Mouse (Mus musculus) frontal cortex, adult 2 months (tissue): Measurements from ENCODE around the gene Toporsl. TPM values are rescaled to one million over a fixed set of nuclear protein-coding genes. Genes with fewer than 3 reads are reported as not detected.

Source experiments
- DNase-seq, 2 experiments: peaks; one replicate each; pipeline ENCODE4 v3.0.0; 2022; ENCODE audit warnings: low spot score in 1 of 2; ENCODE audit errors: extremely low spot score in 1 of 2
- polyA plus RNA-seq: library from polyadenylated mRNA; depleted of rRNA; stranded (reverse); fragments of >200 nt; gene quantifications from 2 replicates; pipeline ENCODE4 v1.2.3, GENCODE M21; 2012; rRNA removed

Toporsl gene
- not detected in 2 replicates for polyA plus RNA-seq

DNA sequence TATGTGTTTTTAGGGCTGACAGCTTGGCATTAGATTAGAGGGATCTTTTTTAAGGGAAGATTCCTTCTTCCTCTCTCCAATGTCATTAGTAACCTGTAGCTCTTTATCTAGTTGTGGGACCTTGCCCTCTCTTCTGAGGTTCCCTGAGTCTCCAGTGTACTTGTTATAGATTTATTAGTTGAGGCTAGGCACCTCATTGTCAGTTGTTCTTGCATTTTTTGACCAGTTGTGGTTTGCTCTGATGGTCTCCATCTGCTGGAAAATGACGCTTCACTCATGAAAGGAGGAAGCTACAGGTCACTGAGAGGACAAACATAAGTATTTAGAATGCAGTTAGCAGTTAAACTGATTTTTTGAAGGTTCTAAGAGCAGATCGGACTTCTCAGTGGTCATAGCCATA lies at the start of gene Toporsl:
Gene Toporsl (plus strand): TSS at position 348 of the 400 bp plus-strand sequence.
- DNase-seq, result no peak

DNA sequence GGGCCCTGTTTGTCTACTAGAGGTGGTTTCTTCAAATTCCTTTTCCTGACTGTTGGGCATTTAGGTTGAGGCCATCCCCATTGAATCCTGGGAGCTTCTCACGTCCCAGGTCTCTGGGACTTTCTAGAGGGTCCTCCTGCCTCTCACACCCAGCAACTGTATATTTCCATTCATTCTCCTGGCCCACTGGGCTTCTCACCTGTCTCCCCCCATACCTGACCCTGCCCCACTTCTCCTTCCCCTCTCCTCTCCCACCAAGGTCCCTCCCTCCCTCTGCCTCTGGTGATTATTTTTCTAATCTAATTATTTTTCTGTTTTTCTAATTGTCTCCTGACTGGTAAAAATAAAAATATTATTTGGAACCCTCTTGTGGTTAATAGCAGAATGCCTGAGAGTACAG lies 38.4 kb upstream of the Toporsl start:
- DNase-seq, result no peak

DNA sequence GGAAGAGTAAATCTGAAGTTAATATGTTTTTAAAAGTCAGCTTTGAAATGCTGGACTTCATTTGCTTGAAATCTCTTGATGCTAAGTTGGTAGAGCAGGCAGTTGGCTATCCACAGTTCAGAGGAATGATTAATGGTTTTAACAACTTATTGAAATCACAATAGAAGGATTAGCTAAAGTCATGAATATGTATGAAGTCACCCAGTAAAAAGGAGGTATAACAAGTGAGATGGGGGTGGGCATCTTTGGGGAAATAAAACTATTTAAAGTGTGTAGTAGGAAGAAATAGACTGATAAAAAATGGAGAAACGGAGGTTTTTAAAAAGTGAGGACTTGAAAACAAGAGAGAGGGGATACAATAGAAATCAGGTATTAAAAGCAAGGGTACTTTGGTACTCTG lies 38.0 kb upstream of the Toporsl start:
- no peak for DNase-seq

DNA sequence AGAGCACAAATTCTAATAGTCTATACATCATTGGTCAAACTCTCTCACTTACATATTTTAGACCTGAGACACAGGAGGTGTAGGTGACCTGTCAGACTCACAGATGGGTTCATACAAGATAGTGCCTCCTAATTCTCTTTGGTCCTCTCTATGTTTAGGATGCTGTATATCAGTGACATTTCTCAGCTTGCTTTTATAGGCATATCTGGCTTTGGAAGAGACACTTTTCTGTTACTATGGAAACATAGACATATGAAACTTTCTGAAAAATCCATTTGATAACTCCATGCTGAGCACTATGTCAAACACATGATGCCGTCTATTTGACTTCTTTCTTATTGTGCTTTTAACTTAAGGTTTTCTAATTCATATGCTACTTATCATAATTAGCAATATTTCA lies 32.2 kb upstream of the Toporsl start:
- no peak for DNase-seq

DNA sequence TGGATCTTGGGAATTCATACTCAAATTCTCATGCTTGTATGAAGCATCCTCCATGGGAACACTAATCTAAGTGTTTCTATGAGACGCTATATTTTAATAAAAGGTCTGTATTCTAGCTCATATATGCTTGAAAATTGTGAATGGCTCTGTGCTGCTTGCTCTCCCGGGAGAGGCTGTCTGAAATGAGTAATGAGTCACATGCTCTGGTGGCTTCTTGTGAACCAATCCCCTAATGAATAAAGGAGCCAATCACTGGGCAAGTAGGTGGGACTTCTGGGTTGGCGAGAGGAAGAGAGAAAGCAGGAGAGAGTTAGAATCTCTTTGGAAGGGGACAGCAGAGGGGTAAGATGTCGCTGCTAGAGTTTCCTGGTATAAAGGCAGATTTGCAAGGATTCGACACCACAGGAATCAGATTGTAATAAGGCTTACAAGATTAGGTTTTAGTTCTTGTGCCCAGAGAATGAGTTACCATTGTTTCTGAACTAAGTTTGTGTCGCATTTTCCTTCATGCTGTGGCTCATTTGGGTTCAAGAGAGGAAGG lies 9.8 kb upstream of the Toporsl start:
- DNase-seq, result no peak

DNA sequence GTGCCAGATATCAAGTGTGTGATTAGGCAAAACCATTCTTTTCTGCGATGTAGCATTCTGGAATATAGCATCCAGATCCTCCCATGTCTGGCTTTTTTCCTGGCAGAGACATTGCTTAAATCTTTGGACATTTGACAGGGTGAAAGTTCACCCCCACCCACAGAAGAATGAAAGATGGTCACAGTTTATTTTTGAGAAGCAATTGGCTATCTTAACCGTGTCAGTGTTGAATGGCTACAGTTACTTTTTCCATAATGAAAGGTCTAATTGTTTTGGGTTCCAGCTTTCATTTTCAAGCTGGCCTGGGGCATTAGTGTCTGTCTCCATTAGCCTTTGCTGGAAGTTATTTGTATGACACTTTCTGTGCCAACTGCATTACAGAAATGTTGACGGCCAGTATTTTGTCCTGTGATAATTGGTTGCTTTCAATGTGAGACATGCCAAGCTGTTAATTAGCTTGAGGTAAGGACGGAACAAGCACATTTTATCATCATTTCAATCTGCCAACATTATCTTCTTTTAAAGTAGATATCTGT lies 2.2 kb upstream of the Toporsl start:
- DNase-seq, result no peak

DNA sequence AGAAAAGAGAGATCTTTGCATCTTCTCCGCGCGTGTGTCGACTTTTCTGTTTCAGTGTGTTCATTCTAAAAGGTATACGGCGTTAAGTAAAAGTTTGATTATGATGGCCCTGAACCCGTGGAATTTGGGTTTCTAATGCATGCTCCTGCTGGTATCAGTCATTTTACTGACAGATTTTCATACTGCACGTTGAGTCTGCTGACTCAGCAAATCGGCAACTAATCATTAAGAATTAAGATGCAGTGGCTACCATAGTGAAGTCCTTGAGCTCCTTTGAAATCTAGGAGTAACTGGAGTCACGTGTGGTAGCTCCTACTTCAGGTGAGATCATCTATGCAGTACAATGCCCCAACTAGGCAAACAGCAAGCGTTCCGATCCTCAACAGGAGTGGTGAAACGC lies 1.4 kb upstream of the Toporsl start:
- DNase-seq, result no peak

DNA sequence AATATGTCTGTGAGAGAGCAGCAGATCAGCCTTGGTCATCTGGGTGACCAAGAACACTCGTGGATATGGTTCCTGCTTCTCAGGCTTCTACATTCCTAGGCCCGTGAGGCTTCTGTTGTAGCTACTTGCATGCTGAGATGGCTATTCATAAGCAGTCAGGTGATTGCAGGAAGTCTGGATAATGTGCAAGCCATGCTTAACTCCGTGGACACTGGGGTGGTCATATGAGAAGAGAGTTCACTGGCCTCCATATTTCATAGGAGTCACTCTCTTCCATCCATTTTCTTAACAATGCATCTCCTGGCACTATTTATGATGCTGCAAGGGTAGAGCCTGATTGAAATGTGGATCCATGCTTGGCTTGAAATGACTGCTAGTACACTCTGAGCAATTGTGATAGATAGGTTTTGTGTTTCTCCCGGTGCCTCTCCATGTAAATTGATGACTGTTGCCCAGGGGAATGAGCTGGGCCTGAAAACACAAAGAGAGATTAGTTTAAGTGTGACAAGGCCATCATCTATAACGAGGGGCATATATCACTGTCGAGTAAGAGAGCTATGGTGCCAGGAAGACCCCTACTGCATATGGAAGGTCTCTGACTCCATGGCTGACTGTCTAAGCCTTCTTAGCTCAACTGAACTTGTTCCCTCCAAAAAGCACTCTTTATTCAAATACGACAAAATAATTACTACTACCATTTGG lies 2.3 kb downstream of the Toporsl start:
- no peak for DNase-seq

DNA sequence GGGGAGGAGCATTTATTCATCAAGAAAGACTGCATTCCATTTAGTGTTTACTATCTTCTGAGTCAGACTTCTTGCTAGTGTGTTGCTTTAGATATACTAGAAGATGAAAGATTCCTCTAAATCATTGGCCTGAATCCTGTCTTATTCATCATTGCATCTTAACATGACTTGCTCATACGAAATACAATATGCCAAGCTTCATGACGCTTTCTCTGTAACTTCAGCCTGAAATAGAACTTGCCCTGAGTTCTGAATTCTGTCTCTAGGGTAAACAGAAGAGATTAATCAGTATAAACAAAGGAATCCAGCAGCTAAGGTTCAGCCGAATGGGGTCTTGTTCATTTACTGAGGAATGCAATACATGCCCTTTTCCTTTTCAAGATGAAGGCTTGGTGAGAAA lies 10.8 kb downstream of the Toporsl start:
- no peak for DNase-seq

DNA sequence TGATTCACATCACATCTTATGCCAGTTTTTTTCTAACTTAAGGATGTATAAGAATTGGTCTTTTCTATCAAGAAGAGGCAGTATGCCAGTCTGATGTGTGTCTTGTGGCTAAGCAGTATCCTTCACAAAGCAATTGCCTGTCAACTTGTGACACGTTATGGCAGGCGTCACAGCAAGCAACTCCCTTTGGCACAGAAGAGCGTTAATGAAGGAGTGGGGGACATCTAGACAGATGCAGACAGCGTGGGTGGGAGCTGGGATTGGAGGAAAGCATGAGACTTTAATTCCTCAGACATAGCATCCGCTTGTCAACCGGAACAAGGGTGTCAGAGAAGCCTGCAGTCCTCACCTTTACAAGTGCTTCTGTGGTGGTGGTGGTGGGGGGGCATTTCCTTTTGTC lies 38.9 kb downstream of the Toporsl start:
- DNase-seq, result peak in 1 of 2 experiments; percentile 12

DNA sequence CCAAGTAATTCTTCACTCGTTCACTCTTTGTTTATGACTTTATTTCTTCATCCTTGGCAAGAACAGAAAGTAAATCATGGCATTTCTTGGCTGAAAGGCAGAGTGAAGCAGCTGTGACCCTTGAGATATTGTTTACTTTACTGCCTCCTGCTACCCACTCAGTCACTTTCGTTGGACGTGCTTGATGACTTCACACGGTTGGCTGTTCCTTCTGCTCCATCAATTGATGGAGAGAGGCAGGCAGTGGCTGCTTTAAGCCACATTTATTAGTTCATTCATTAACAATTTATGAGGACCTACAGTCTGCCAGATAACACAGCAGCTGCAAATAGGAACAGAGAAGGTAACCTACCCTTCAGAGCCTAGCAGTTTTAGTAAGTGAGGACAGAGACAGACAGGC lies 51.7 kb downstream of the Toporsl start:
- no peak for DNase-seq

DNA sequence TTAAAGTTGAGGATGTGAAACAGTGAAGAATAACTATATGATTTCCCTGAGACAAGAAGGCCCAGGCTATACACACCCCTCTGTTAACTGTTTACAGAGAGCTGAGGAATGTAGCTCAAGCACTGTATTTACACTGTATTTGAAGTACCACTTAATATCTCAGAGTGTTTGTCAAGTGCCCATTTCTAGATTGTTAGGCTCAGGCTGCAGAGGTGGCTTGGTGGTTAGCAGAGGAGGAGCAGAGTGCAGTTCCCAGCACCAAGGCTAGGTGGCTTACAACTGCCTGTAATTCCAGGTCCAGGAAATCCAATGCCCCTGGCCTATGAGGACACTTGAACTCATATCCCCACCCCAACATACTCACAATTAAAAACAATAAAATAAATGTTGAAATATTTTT lies 63.6 kb downstream of the Toporsl start:
- no peak for DNase-seq

DNA sequence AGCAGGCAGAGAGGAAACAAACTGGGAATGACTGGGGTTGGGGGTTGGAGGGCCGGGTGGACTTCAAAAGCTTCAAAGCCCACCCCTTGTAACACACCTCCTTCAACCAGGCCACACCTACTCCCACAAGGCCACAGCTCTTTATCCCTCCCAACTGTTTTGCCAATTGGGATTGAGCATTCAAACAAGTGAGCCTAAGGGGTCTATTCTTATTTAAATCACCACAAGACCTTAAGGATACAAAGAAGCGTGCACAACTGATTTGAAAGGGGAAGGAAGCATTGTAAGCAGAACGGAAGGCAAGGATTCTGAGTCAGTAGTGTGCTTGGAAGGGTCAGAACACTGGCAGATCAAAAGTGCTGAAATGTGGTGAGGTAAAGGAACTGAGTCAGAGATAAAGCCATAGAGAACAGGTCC lies 64.6 kb downstream of the Toporsl start:
- no peak for DNase-seq

DNA sequence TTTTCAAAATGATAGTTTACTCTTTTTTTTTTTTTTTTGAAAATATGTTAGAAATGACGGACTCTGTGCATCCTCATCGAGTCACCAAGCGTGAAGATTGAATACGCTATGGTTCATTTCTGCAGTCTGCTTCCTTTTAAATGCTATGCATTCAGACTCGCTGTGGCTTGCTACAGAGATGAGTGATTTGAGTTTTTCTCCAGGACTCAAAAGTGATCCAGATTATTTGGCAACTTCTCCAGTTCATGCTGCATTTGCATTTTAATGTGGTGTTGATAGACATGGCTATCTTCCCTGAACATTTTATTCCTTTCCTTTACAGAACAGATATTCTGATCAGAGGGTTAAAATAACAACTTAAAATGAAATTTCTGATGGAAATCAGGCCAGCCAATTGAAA lies 65.2 kb downstream of the Toporsl start:
- peak in 1 of 2 experiments; percentile 10 for DNase-seq

Other genes starting within 250 kb of the Toporsl start
- 2.8 and 3.3 TPM in 2 replicates for gene Smc2, start 157.0 kb upstream of the Toporsl start, polyA plus RNA-seq
- gene Vma21-ps, start 99.0 kb upstream of the Toporsl start, polyA plus RNA-seq, result 2.7 and 3.5 TPM in 2 replicates
- gene Olfr275, start 218.3 kb downstream of the Toporsl start, polyA plus RNA-seq, result not detected in 2 replicates